Comparison of ENCODE assay signal across 10 mouse cellular contexts in genomic region chr4:45034693-45035628, GRCm38 (mm10). TPM values are rescaled to one million over a fixed set of nuclear protein-coding genes. Genes with fewer than 3 reads are reported as not detected.
DNase-seq lines count a peak whose midpoint lies in the region; ATAC-seq lines count a peak whose summit lies in the region.
"Had no signal": no experiment of that assay in that cellular context is flagged by ENCODE, and none has a peak within 500 bp of the region (broad histone marks: within the 10 kb centered on the region; RNA-seq: fewer than 3 reads in every experiment).

No protein-coding gene starts in this region.

- peak; percentile 78 for ATAC-seq in intestine, embryonic 16.5 days

- no peak overlapping the region for H3K4me2 ChIP-seq in intestine, embryonic 16.5 days (ENCODE audit: low read depth, low read length)
- H3K4me2 ChIP-seq: liver, embryonic 11.5 days had no signal

- no peaks in the 10 kb centered on the region for H3K9me3 ChIP-seq in intestine, embryonic 16.5 days (ENCODE audit: control insufficient read depth, low read length)
- no peaks in the 10 kb centered on the region for H3K9me3 ChIP-seq in midbrain, embryonic 10.5 days (replicated peaks)

- intact Hi-C loops in left cerebral cortex, postnatal 4 days (cut with DNase I), result loop anchor here (10.0 kb wide), 1 partner anchor 270 kb away; no protein-coding TSS in a partner anchor

- no peak overlapping the region for H3K9ac ChIP-seq in intestine, embryonic 16.5 days (ENCODE audit: low read depth, low read length)

- peak; percentile 37 for DNase-seq in left cerebral cortex, postnatal 4 days
- no peak for DNase-seq in left cerebral cortex, adult 9 months (ENCODE audit: low spot score in 2 of 2)
- DNase-seq in adrenal gland, postnatal 10 days, result peak; percentile 74
- peak; percentile 44 for DNase-seq in lung, postnatal 14 days
- no peak for DNase-seq in midbrain, embryonic 10.5 days (ENCODE audit: low spot score)
- DNase-seq in layer of hippocampus, adult 18-20 months (ENCODE audit: low spot score in 2 of 2), result no peak
- DNase-seq: gastrocnemius, postnatal 10 days; thymus, adult 2 months had no signal

- H3K27me3 ChIP-seq in intestine, embryonic 16.5 days (replicated peaks; ENCODE audit: control insufficient read depth, insufficient read depth, low read length), result no peaks in the 10 kb centered on the region
- no peaks in the 10 kb centered on the region for H3K27me3 ChIP-seq in midbrain, embryonic 10.5 days (ENCODE audit: low read depth, poor library complexity, severe bottlenecking)

- H3K4me1 ChIP-seq in intestine, embryonic 16.5 days (ENCODE audit: control insufficient read depth, insufficient read depth, low read length), result peaks cover 12% of the 10 kb centered on the region; the same call in 1 of the 2 replicates
- no peaks in the 10 kb centered on the region for H3K4me1 ChIP-seq in midbrain, embryonic 10.5 days

- H3K27ac ChIP-seq in intestine, embryonic 16.5 days (ENCODE audit: low read length), result no peak overlapping the region
- H3K27ac ChIP-seq in midbrain, embryonic 10.5 days (replicated peaks), result no peak overlapping the region

- H3K4me3 ChIP-seq in intestine, embryonic 16.5 days (ENCODE audit: low read length), result no peak overlapping the region
- H3K4me3 ChIP-seq in midbrain, embryonic 10.5 days, result no peak overlapping the region

- WGBS in intestine, embryonic 16.5 days, result 68% methylated on average over 16 of the region's 16 CpGs
- WGBS in midbrain, embryonic 10.5 days, result 83% methylated on average over 16 of the region's 16 CpGs

- H3K36me3 ChIP-seq in intestine, embryonic 16.5 days (ENCODE audit: control insufficient read depth, insufficient read depth, low read length), result peaks cover 2% of the 10 kb centered on the region; the same call in 1 of the 2 replicates
- peaks cover 78% of the 10 kb centered on the region for H3K36me3 ChIP-seq in midbrain, embryonic 10.5 days

RNA-seq across cellular contexts. Expression of gene Polr1e, which starts 16.6 kb away (rescaled TPM):
- 10 to 100 TPM; 21.0 to 22.6 TPM for total RNA-seq in left cerebral cortex, postnatal 4 days (2021)
- total RNA-seq in adrenal gland, postnatal 10 days (2021), result 10 to 100 TPM; 14.6 to 16.1 TPM
- 31.1 and 34.1 TPM in 2 replicates for polyA plus RNA-seq in intestine, embryonic 16.5 days (2015; fragmentation: Nextera tagmentation; extraction: Ambion mirVana)
- 53.4 and 58.0 TPM in 2 replicates for polyA plus RNA-seq in midbrain, embryonic 10.5 days (2016; fragmentation: Nextera tagmentation; extraction: Ambion mirVana)
- 10 to 100 TPM in 1 of 2 experiments, 1 to 10 TPM in 1; 9.9 to 10.8 TPM for total RNA-seq in layer of hippocampus, adult 18-20 months (2021)

RNA-seq across cellular contexts. Expression of gene Zbtb5, which starts 22.7 kb away (rescaled TPM):
- 10 to 100 TPM; 30.9 to 33.0 TPM for total RNA-seq in left cerebral cortex, postnatal 4 days (2021)
- total RNA-seq in adrenal gland, postnatal 10 days (2021), result 10 to 100 TPM; 11.5 to 17.6 TPM
- 12.8 and 13.8 TPM in 2 replicates for polyA plus RNA-seq in intestine, embryonic 16.5 days (2015; fragmentation: Nextera tagmentation; extraction: Ambion mirVana)
- 34.5 and 39.4 TPM in 2 replicates for polyA plus RNA-seq in midbrain, embryonic 10.5 days (2016; fragmentation: Nextera tagmentation; extraction: Ambion mirVana)
- 1 to 10 TPM; 8.3 to 8.8 TPM for total RNA-seq in layer of hippocampus, adult 18-20 months (2021)

RNA-seq across cellular contexts. Expression of gene Fbxo10, which starts 49.4 kb away (rescaled TPM):
- 10 to 100 TPM; 29.6 to 30.8 TPM for total RNA-seq in left cerebral cortex, postnatal 4 days (2021)
- total RNA-seq in adrenal gland, postnatal 10 days (2021), result 1 to 10 TPM; 8.9 to 9.6 TPM
- 7.9 and 8.2 TPM in 2 replicates for polyA plus RNA-seq in intestine, embryonic 16.5 days (2015; fragmentation: Nextera tagmentation; extraction: Ambion mirVana)
- 14.3 and 15.3 TPM in 2 replicates for polyA plus RNA-seq in midbrain, embryonic 10.5 days (2016; fragmentation: Nextera tagmentation; extraction: Ambion mirVana)
- total RNA-seq in layer of hippocampus, adult 18-20 months (2021), result 10 to 100 TPM; 45.2 to 47.4 TPM

RNA-seq across cellular contexts. Expression of gene Grhpr, which starts 53.8 kb away (rescaled TPM):
- total RNA-seq in left cerebral cortex, postnatal 4 days (2021), result 10 to 100 TPM in 1 of 2 experiments, 1 to 10 TPM in 1; 9.8 to 12.0 TPM
- total RNA-seq in adrenal gland, postnatal 10 days (2021), result 100 to 1,000 TPM; 145 to 194 TPM
- polyA plus RNA-seq in intestine, embryonic 16.5 days (2015; fragmentation: Nextera tagmentation; extraction: Ambion mirVana), result 142 and 153 TPM in 2 replicates
- polyA plus RNA-seq in midbrain, embryonic 10.5 days (2016; fragmentation: Nextera tagmentation; extraction: Ambion mirVana), result 52.9 and 68.7 TPM in 2 replicates
- total RNA-seq in layer of hippocampus, adult 18-20 months (2021), result 10 to 100 TPM; 31.1 to 34.2 TPM

Comparison
In these comparisons a context has a peak if more than half of its experiments do, and no peak if none do; other contexts are left out.
1. DNase-seq: peak in left cerebral cortex, postnatal 4 days (single experiment), adrenal gland, postnatal 10 days (single experiment) and lung, postnatal 14 days (single experiment); none in left cerebral cortex, adult 9 months (0 of 2), midbrain, embryonic 10.5 days (single experiment) and layer of hippocampus, adult 18-20 months (0 of 2).